ENCODE assay signal across 12 mouse cellular contexts in genomic region chr6:34205754-34206153, GRCm38 (mm10).
"Had no signal": no experiment of that assay in that cellular context is flagged by ENCODE, and none has a peak within 500 bp of the region (broad histone marks: within the 10 kb centered on the region; RNA-seq: fewer than 3 reads in every experiment).

No protein-coding gene starts in this region.

- H3K9me3 ChIP-seq: limb, embryonic 12.5 days; limb, embryonic 15.5 days; midbrain, embryonic 12.5 days; midbrain, embryonic 15.5 days; neural tube, embryonic 13.5 days; stomach, embryonic 15.5 days had no signal

- H3K9ac ChIP-seq: limb, embryonic 12.5 days; limb, embryonic 15.5 days; liver, embryonic 14.5 days; liver, postnatal 0 days; midbrain, embryonic 12.5 days; midbrain, embryonic 15.5 days; neural tube, embryonic 13.5 days; stomach, embryonic 15.5 days had no signal

- H3K36me3 ChIP-seq: limb, embryonic 12.5 days; limb, embryonic 15.5 days; midbrain, embryonic 12.5 days; midbrain, embryonic 15.5 days; neural tube, embryonic 13.5 days; stomach, embryonic 15.5 days had no signal

- H3K4me2 ChIP-seq: limb, embryonic 12.5 days; limb, embryonic 15.5 days; liver, embryonic 11.5 days; midbrain, embryonic 12.5 days; midbrain, embryonic 15.5 days; neural tube, embryonic 13.5 days; stomach, embryonic 15.5 days had no signal

- H3K27me3 ChIP-seq: limb, embryonic 15.5 days; midbrain, embryonic 12.5 days; midbrain, embryonic 15.5 days; neural tube, embryonic 13.5 days; stomach, embryonic 15.5 days had no signal

- H3K4me1 ChIP-seq: limb, embryonic 12.5 days; limb, embryonic 15.5 days; midbrain, embryonic 12.5 days; stomach, embryonic 15.5 days had no signal

- H3K4me3 ChIP-seq: limb, embryonic 12.5 days; limb, embryonic 15.5 days; midbrain, embryonic 12.5 days; midbrain, embryonic 15.5 days; myocyte; neural tube, embryonic 13.5 days; stomach, embryonic 15.5 days had no signal

- ATAC-seq: intestine, embryonic 16.5 days; liver, postnatal 0 days; midbrain, embryonic 15.5 days had no signal

- H3K27ac ChIP-seq: kidney, postnatal 0 days; limb, embryonic 12.5 days; limb, embryonic 15.5 days; liver, embryonic 14.5 days; midbrain, embryonic 12.5 days; midbrain, embryonic 15.5 days; neural tube, embryonic 13.5 days; stomach, embryonic 15.5 days had no signal
